Mouse (Mus musculus) forebrain, embryonic 10.5 days (tissue): ENCODE data around the gene Trim31. TPM values are rescaled to one million over a fixed set of nuclear protein-coding genes. Genes with fewer than 3 reads are reported as not detected.
"Not testable (repeated sequence)": the region's sequence is repeated elsewhere in the genome, so short reads cannot be mapped to it uniquely, and the experiment has no call there.

Source experiments
- DNase-seq: peaks from one replicate; pipeline ENCODE4 v3.0.0-alpha.2; 2017; ENCODE audit warnings: low spot score; ENCODE audit errors: extremely low spot score
- H3K27ac ChIP-seq: fragments of 300-500 bp; sonication (generic); 2 replicates; pipeline ENCODE4 v1.5.1; 2016; ENCODE audit warnings: mild to moderate bottlenecking
- H3K27me3 ChIP-seq: fragments of 300-500 bp; sonication (generic); 2 replicates; pipeline ENCODE4 v1.6.1; 2016; ENCODE audit warnings: mild to moderate bottlenecking; ENCODE audit not compliant: poor library complexity, severe bottlenecking
- H3K36me3 ChIP-seq: fragments of 300-500 bp; sonication (generic); replicated peaks from 2 replicates; pipeline ENCODE4 v1.6.1; 2016; ENCODE audit warnings: mild to moderate bottlenecking, moderate library complexity
- H3K4me1 ChIP-seq: fragments of 300-500 bp; sonication (generic); 2 replicates; pipeline ENCODE4 v1.6.1; 2016
- H3K4me3 ChIP-seq: fragments of 300-500 bp; sonication (generic); 2 replicates; pipeline ENCODE4 v1.5.1; 2016; ENCODE audit warnings: mild to moderate bottlenecking, moderate library complexity
- H3K9me3 ChIP-seq: fragments of 300-500 bp; sonication (generic); 2 replicates; pipeline ENCODE4 v1.6.1; 2016; ENCODE audit warnings: mild to moderate bottlenecking, moderate library complexity
- WGBS: fragments of 180-500 bp; shearing (Covaris S2); methylation state at CpG from one replicate; pipeline ENCODE4 v1.1.7; 2016; 5-methylcytosine and 5-hydroxymethylcytosine counted together
- polyA plus RNA-seq: library from polyadenylated mRNA; unstranded; fragments of >200 nt; fragmentation: Nextera tagmentation; extraction: Ambion mirVana; gene quantifications from 2 replicates; pipeline ENCODE4 v1.2.1, GENCODE M21; 2016

Gene Trim31
- polyA plus RNA-seq, 1 experiment from 2014 or later = not detected

DNA sequence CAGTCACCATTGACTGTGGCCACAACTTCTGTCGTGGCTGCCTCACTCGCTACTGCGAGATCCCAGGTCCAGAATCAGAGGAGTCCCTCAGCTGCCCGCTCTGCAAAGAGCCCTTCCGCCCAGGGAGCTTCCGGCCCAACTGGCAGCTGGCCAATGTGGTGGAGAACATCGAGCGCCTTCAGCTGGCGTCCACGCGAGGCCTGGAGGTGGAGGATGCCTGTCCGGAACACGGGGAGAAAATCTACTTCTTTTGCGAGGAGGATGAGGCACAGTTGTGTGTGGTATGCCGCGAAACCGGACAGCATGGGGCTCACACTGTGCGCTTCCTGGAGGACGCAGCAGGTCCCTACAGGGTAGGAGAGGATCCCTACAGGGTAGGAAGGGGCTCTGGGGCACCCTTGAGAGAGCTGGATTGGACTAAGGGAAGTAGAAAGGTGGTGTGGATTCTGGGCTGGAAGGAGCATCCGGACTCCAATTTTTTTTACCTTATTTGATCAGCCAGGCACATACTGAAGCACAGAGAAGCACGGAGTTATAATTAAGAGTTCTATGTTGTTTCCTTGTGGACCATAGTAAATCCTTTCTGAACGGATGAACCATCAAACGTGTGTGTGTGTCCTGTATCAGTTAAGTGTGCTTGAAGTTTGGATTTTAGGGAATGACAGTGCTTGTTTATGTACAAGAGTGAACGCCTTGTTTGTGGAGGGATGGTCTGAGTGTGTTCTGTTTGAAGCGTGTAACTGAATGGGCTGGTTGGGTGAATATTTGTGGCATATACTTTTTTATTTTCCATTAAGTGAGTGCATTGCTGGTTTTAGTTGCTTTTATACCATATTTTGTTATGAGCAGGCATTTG lies 27.7 kb upstream of the Trim31 start:
- Histone ChIP-seq H3K36me3 (no peaks in the 10 kb centered on the region), H3K27me3 (peaks cover 29% of the 10 kb centered on the region), H3K4me3 (peak overlapping the region; percentile 10), H3K27ac (peak overlapping the region; percentile 70), H3K4me1 (peaks cover 10% of the 10 kb centered on the region), H3K9me3 (no peaks in the 10 kb centered on the region)
- DNase-seq = no peak
- 83% methylated on average over 25 of the region's 25 CpGs for WGBS

DNA sequence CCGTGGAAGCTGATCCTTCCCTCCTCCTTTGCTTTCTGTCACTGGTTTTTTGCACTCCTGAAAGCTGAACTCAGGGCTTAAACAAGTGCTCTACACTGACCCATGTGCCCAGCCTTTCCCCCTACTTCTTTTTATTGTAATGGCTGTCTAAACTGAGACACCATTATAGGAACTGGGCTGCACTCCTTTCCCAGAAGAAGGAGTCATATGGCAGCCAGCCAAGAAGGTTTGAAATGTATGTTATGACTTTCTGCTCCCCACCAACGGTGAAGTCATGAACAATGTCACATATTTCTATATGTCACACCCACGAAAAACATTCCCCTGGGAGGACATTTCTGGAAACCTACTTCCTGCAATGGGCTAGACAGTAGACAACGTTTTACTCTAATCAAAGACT lies 23.3 kb upstream of the Trim31 start:
- no peaks in the 10 kb centered on the region for H3K27me3 ChIP-seq
- H3K27ac ChIP-seq = no peak overlapping the region
- DNase-seq = no peak
- H3K36me3 ChIP-seq = no peaks in the 10 kb centered on the region
- no peak overlapping the region for H3K4me3 ChIP-seq
- H3K9me3 ChIP-seq = no peaks in the 10 kb centered on the region
- no peaks in the 10 kb centered on the region for H3K4me1 ChIP-seq
- WGBS = 78% methylated on average over 4 of the region's 4 CpGs

DNA sequence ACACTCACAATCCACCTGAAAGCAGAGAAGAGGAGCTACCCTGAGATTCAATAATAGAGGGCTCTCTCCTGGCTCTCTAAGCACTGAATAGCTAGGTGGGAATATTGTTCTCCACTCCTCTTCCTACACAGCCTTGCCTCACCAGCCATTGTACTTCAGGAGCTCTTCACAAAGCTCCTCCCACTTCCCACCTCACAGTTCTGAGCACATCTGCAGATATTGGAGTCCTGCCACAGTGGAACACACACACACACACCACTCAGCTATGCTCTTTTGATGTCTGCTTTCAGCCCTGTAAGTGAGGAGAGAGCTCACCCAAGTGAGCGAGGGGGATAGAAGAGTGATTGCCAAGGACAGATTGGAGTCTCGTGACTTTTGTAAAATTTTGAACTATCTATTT lies 14.6 kb upstream of the Trim31 start:
- H3K4me3 ChIP-seq = no peak overlapping the region
- no peak for DNase-seq
- no peaks in the 10 kb centered on the region for H3K27me3 ChIP-seq
- H3K9me3 ChIP-seq = no peaks in the 10 kb centered on the region
- whole genome bisulfite sequencing = 88% methylated on average over 2 of the region's 2 CpGs
- no peak overlapping the region for H3K27ac ChIP-seq
- H3K36me3 ChIP-seq = no peaks in the 10 kb centered on the region
- H3K4me1 ChIP-seq = no peaks in the 10 kb centered on the region

DNA sequence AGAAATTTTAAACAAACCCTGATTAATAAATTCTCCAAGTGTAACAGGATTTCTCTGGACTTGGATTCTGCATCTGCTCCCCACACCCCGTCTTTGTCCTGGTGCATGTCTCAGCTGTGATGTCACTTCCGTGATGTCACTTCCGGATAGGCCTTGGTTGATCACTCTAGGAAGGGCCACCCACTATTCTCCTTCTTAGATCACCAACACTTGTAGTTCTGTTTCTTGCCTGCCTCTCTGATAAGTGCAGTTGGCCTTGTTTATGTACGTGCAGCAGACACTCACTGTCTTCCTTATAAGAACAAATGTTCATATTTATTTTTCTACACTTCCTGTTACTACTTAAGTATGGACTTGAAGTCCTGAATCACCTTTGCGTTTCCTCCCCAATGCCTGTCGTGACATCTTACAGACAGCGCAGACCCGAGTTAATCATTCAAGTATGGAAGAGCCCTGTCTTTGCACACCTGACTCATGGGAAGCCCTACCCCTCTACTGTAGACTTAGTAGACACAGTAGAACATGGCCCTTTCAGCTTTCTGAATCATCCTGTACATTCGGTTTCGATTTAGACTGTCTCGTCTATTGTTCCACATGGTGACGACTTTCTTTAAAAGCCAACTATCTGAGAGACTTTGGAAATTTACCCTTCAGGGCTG lies 12.7 kb upstream of the Trim31 start:
- H3K9me3 ChIP-seq = no peaks in the 10 kb centered on the region
- H3K27ac ChIP-seq = no peak overlapping the region
- H3K4me1 ChIP-seq = no peaks in the 10 kb centered on the region
- no peak for DNase-seq
- no peak overlapping the region for H3K4me3 ChIP-seq
- H3K36me3 ChIP-seq = no peaks in the 10 kb centered on the region
- 94% methylated on average over 12 of the region's 12 CpGs for WGBS
- no peaks in the 10 kb centered on the region for H3K27me3 ChIP-seq

DNA sequence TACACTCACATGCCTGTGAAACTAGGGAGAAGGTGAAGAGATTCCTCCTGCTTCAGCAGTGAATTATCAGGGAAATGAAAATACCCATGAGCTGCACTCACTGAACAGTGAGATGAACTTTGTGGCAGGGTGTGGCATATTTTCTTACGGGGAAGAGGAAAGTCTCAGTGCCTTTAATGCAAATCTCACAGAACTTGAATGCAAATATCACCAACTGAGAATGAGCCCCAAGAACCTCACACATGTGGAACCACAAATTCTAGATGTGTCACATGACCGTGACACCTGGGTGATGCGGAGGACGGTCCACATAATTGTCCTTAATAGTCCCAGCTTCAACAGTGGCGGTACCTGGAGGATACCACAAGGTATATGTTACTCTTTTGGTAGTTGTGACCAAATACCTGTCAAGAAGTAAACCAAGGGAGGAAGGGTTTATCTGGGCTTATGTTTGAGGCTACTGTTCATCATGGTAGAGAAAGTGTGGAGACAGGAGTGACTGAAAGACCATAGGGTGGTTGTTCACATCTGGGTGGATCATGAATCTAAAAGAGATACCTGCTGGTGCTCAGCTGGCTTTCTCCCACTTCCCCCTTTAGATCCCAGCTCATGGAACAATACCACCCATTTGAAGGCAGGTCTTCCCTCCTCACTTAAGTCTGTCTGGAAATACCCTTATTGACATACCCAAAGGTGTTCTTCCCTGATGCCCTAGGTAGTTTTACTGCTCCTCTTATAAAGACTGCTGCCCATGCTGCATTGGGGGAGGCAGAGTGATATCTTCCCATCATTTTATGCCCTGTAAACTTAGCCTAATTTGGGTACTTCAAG lies 7.6 kb upstream of the Trim31 start, which contains the start of gene Trim40:
Gene Trim40 (minus strand): TSS at position 51 of the 831 bp plus-strand sequence.
- WGBS = 85% methylated on average over 5 of the region's 5 CpGs

DNA sequence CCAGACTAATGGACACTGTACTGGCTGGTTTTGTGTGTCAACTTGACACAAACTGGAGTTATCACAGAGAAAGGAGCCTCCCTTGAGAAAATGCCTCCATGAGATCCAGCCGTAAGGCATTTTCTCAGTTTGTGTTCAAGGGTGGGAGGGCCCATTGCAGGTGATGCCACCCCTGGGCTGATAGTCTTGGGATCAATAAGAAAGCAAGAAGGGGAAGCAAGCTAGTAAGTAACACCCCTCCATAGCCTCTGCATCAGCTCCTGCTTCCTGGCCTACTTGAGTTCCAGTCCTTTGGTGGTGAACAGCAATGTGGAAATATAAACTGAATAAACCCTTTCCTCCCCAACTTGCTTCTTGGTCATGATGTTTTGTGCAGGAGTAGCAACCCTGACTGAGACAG lies 6.4 kb upstream of the Trim31 start:
- not testable (repeated sequence) for H3K4me1 ChIP-seq, H3K4me3 ChIP-seq, H3K36me3 ChIP-seq, H3K27me3 ChIP-seq, H3K9me3 ChIP-seq, H3K27ac ChIP-seq, DNase-seq
- WGBS = 93% methylated on average over 1 of the region's 1 CpGs

More for the DNA sequence above, 7.6 kb upstream of the Trim31 start, which contains the start of gene Trim40:
- Histone ChIP-seq H3K27me3 (no peaks in the 10 kb centered on the region), H3K36me3 (no peaks in the 10 kb centered on the region), H3K27ac (no peak within 1 kb of the TSS), H3K4me1 (no peaks in the 10 kb centered on the region), H3K4me3 (no peak within 1 kb of the TSS), H3K9me3 (no peaks in the 10 kb centered on the region)
- no peak for DNase-seq

DNA sequence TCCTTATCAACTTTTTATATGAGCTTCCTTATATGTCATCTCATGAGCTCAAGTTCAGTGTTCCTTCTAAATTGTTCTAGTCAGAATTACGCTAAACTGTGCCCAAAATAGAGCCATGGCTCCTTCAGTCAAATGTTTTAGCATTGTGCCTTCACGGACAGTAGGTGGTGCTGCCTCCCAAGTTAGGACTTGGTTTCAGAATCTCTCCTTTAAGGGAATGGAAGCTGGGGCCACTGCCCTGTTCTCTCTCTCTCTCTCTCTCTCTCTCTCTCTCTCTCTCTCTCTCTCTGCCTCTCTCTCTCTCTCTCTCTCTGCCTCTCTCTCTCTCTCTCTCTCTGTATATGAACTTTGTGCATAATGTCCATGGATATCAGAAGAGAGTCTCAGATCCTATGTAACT lies 5.6 kb upstream of the Trim31 start:
- H3K36me3 ChIP-seq = no peaks in the 10 kb centered on the region
- H3K4me1 ChIP-seq = no peaks in the 10 kb centered on the region
- 23% methylated on average over 2 of the region's 2 CpGs for WGBS
- DNase-seq = no peak
- no peaks in the 10 kb centered on the region for H3K27me3 ChIP-seq
- no peak overlapping the region for H3K27ac ChIP-seq
- no peaks in the 10 kb centered on the region for H3K9me3 ChIP-seq
- no peak overlapping the region for H3K4me3 ChIP-seq

DNA sequence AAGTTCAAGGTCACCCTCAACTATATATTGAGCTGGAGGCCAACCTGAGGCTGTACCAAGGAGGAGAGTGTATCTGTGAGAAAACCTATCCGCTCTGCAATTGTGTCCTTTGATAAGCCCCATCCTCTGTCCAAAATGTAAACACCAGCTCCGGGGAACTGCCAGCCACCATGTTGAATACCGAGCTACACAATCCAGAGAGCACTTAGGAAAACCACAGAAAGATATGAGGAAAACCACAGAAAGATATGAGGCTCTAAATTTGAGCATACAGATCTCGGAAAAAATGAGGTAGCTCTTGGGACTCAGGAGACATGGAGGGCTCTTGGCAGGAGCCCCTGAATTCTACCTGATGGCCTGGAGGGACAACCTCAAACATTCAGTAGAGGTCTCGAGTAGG lies 4.5 kb upstream of the Trim31 start:
- H3K4me3 ChIP-seq = no peak overlapping the region

DNA sequence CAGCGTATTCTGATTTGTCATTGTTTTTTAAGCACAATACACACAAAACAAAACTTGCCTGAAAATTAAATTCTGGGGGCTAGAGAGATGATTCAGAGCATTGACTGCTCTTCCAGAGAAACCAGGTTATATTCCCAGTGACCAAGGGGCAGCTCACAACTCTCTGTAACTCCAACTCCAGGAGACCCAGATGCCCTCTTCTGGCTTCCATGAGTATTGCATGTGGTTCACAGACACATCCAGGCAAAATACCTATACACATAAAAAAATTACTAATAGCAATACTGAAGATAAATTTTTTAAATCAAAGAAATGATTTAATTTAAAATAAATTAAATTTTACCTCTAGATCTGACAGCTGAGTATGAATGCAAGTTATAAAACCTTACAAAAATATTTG lies 1.3 kb upstream of the Trim31 start:
- H3K9me3 ChIP-seq = no peaks in the 10 kb centered on the region
- 81% methylated on average over 1 of the region's 1 CpGs for WGBS
- no peak overlapping the region for H3K27ac ChIP-seq

More for the DNA sequence above, 4.5 kb upstream of the Trim31 start:
- no peaks in the 10 kb centered on the region for H3K4me1 ChIP-seq
- no peaks in the 10 kb centered on the region for H3K27me3 ChIP-seq
- no peak for DNase-seq
- no peaks in the 10 kb centered on the region for H3K36me3 ChIP-seq
- WGBS = 82% methylated on average over 5 of the region's 5 CpGs
- H3K9me3 ChIP-seq = no peaks in the 10 kb centered on the region
- no peak overlapping the region for H3K27ac ChIP-seq

DNA sequence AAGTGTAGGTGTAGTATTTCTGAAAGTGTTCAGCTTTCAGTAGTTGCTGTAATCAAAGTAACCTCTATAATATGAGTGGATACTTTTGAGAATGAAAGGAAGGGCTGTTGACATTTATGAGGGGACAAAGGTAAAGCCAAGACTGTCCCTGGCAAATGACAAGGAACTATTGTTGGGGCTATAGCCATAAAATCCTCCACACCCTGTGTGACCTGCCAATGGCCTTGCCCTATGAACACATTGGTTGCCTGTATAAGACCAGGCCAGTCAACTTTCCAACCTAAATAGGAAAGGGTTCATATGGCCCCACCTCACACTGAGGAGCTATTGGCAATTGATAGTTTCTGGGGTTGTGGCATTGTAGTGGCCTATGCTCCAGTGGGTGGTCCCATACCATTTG lies 853 bp upstream of the Trim31 start:
- H3K27ac ChIP-seq = no peak overlapping the region
- no peaks in the 10 kb centered on the region for H3K9me3 ChIP-seq
- H3K36me3 ChIP-seq = no peaks in the 10 kb centered on the region
- no peak for DNase-seq
- H3K27me3 ChIP-seq = no peaks in the 10 kb centered on the region
- no peak overlapping the region for H3K4me3 ChIP-seq
- no peaks in the 10 kb centered on the region for H3K4me1 ChIP-seq

More for the DNA sequence above, 1.3 kb upstream of the Trim31 start:
- Histone ChIP-seq H3K4me3 (no peak overlapping the region), H3K27me3 (no peaks in the 10 kb centered on the region), H3K36me3 (no peaks in the 10 kb centered on the region), H3K4me1 (no peaks in the 10 kb centered on the region)
- no peak for DNase-seq

DNA sequence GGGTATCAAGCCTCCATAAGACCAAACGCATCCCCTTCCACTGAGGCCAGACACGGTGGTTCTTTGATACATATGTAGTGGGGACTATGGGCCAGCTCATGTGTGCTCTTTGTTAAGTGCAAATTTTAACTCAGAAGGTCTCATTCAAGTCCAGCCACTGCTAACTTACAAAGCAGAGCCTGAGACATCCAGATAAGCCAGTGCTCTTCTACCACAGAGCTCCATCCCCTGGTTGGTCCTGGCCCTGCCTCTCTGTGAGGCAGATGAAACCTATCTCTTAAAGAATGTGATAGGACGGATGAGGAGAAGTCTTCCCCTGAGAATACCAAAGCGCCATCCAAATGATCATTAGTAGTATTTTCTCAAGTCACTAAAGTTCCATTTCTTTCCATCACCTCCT lies 1.5 kb downstream of the Trim31 start:
- no peaks in the 10 kb centered on the region for H3K4me1 ChIP-seq
- no peak for DNase-seq
- WGBS = 83% methylated on average over 4 of the region's 4 CpGs

DNA sequence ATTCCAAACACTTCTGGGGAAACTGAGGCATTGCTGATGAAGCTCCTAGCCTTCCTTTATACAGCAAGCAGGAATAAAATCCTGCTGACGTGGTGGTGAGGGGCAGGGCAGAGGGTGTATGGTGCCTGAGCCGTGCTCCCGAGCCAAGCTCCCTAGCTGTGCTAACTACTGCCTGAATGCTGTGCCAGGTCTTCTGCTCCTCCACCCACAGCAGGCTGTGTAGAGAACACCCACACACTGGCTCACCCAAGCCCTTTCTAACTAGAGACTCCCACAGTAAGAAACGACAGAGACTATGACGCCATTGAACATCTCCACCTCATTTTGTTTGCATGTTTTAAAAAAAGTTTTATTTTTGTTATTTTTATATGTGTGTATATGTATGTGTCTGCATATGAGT lies 2.1 kb downstream of the Trim31 start:
- no peaks in the 10 kb centered on the region for H3K4me1 ChIP-seq
- H3K9me3 ChIP-seq = no peaks in the 10 kb centered on the region
- no peak overlapping the region for H3K4me3 ChIP-seq
- WGBS = 83% methylated on average over 5 of the region's 5 CpGs
- no peak overlapping the region for H3K27ac ChIP-seq
- H3K36me3 ChIP-seq = no peaks in the 10 kb centered on the region
- DNase-seq = no peak
- H3K27me3 ChIP-seq = no peaks in the 10 kb centered on the region

More for the DNA sequence above, 1.5 kb downstream of the Trim31 start:
- H3K27ac ChIP-seq = no peak overlapping the region
- no peaks in the 10 kb centered on the region for H3K36me3 ChIP-seq
- no peaks in the 10 kb centered on the region for H3K27me3 ChIP-seq
- H3K9me3 ChIP-seq = no peaks in the 10 kb centered on the region
- H3K4me3 ChIP-seq = no peak overlapping the region
